Mouse (Mus musculus) ovary, postnatal 10 days (tissue): ENCODE measurements around the gene Arhgap20.
A peak's percentile ranks its signal among the peaks of the same experiment; 100 is the strongest.

ENCODE experiments used
- DNase-seq: peaks from one replicate; pipeline ENCODE4 v3.0.0; 2022; ENCODE audit warnings: low spot score

The Arhgap20 gene

DNA sequence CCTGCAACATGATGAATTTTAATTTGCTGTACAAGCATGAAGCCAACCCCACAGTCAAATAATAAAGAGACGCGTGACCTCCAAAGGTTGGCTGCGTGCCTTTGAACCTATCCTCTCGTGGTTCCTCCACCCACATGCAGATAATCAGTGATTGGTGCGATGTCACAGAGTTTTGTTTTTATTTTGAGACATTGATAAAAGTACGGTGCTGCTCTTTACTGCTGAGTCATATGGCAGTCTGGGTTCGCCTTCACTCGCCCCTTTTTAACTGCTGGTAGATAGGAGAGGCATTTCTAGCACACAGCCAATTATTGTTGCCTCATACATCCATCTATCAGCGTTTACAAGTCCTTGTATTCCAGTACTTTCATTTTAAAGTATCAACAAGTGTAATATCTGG is 34.0 kb downstream of the Arhgap20 start:
- no peak for DNase-seq

GRCm38 (mm10) chr9:51807272-51807671 is 42.1 kb downstream of the Arhgap20 start:
- DNase-seq, result no peak

GRCm38 (mm10) chr9:51812931-51813330 is 47.8 kb downstream of the Arhgap20 start:
- DNase-seq, result no peak

DNA sequence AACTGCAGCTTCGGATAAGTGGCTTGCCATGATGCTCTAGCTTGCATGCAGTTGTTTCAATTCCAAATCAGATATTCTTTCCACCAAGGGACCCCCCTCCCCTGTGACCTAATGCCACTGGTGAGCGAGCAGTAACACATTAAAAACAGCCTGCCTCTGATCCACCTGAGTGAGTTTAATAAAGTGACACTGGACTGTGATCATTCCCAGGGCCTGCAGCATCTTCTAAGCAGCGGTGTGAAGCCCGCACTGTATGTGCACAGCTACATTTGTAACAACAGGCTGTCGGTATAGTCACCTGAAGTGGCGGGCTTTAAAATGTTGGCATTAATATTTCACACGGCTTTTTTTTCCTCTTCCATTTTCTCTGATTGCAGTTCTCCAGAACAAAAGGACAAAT is 59.4 kb downstream of the Arhgap20 start:
- no peak for DNase-seq

- no peak for DNase-seq
These were observed 66.5 kb downstream of the Arhgap20 start for GRCm38 (mm10) chr9:51831596-51831995.

GRCm38 (mm10) chr9:51832368-51832767 is 67.2 kb downstream of the Arhgap20 start:
- no peak for DNase-seq

- DNase-seq, result no peak
These were observed 72.6 kb downstream of the Arhgap20 start for GRCm38 (mm10) chr9:51837716-51838115.

- DNase-seq, result peak; percentile 13
These were observed 78.1 kb downstream of the Arhgap20 start for GRCm38 (mm10) chr9:51843216-51843615.

DNA sequence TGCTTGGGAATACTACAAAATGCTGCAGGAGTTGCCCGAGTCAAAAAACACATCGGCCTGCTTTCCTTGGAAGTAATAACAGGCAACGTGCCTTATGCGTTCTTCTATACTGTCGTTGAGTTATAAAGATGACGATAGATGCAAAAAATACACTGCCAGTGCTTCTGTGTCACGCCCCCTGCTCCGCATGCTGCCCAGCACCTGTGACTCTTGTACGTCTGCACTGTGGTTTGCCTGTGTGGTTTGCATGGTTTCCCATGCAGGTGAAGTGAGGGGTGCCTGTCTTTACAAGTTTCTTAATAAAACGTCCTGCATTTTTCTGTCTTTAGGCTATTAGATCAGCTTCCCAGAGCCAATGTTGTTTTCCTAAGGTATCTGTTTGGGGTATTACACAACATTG is 80.7 kb downstream of the Arhgap20 start:
- no peak for DNase-seq

DNA sequence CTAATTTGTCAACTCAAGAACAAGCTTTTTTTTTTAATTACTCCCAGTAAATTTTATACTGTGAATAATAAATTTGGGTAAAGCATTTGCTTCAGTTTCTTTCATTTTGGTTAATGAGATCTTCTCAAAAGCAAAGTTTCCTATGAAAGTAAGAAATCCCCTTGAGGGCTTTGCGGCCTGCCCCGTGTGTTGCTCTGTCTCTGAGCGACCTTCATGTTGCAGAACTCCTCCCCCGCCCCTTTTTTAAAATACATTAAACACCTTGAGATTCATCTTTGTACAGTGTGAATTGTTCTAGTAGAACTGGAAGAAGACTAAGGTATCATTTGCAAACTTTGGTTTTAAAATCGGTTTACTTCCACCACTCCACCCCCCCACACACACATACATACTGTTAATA is 88.6 kb downstream of the Arhgap20 start:
- DNase-seq, result no peak

- no peak for DNase-seq
These were observed 99.1 kb downstream of the Arhgap20 start for GRCm38 (mm10) chr9:51864273-51864672.

DNA sequence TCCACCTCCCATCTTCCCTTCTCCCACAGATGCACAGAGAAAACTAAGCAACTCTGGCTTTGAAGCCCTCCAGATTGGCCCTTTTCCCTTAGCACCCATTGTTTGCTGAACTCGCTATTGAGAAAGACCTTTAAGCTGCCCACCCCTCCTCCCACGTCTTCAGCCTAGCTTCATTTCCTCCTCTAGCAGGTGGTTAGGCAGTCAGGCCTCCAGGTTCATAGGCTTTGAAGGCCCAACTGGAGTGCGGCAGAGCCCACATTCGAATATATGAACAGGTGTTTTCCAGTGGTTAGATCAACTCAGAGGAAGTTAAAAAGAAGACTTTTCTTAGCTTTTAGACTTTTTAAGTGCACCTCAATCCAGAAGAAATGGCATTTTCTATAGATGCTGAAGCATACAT is 101.5 kb downstream of the Arhgap20 start:
- DNase-seq, result no peak

DNA sequence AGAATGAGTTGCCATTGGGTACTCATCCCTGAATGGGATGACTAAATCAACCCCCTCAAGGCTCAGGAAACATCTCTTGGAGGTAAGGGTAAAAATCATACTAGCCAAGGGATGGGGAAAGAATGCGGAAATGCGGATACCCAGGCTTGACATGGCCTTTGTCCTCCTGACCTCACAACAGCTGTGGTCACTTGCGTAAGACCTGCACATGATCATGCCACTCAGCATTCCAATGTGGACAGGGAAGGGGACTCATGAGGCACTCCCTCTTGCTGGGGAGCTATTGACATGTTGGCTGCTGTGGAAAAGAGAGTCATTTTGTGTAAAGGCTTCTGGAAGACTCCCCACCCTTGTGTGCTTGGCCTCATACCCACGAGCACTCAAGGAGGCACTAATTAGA is 103.9 kb downstream of the Arhgap20 start:
- DNase-seq, result no peak

- no peak for DNase-seq
These were observed 109.2 kb downstream of the Arhgap20 start for GRCm38 (mm10) chr9:51874348-51874747.

DNA sequence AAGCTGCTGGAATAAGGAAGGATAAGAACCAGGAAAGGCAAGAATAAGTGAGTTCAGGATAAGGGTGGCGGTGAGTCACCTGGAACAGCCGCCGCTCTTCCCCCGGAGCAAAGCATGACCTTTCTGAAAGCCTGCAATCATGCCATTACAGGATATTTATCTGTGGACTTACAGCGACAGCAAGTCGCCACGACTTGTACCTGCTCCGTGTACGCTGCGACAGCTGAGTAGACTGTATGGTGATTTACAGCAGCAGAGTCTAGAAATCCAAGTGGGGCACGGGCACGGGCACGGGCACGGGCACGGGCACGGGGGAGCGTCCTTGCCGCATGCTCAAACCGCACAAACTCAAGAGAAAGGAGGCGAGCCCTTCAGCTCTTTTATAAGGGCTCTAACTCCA is 110.4 kb downstream of the Arhgap20 start:
- DNase-seq, result no peak

GRCm38 (mm10) chr9:51881386-51881785 is 116.2 kb downstream of the Arhgap20 start:
- no peak for DNase-seq

DNA sequence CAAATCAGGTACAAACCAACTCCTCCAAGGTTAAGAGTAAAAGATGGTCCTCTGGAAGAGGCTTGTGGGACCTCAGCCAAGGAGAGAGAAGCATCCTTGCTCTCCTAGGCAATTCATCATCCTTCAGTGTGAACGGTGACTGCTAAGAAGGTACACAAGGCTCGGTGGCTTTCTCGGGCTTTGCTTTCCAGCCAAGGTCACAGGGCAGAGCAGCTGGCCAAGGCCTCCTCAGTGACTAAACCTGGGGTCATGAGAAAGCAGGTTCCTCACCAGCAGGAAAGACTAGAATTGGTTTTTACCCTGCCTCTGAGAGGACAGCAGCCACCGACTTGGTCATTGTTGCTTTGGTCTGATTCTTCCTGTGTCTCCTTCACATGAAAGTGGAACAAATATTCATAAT is 116.7 kb downstream of the Arhgap20 start:
- no peak for DNase-seq

DNA sequence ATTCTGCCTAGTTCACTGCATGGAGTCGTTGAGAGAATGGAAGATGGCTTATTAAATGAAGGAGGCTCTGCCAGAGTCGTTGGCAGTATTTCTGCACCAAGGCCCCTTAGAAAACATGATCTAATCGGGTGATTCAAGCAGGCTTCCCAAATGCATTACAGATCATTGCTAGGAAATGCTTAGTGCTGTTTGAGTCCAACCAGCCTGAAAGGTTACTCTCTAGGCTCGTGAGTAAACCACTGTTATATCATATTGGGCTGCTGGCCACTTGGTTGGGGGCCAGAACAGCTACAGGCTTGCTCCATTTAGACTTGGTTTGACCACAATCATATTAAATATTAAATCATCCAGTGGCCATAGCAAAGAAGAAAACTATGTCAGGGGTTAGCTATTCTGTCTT is 118.2 kb downstream of the Arhgap20 start:
- DNase-seq, result no peak

DNA sequence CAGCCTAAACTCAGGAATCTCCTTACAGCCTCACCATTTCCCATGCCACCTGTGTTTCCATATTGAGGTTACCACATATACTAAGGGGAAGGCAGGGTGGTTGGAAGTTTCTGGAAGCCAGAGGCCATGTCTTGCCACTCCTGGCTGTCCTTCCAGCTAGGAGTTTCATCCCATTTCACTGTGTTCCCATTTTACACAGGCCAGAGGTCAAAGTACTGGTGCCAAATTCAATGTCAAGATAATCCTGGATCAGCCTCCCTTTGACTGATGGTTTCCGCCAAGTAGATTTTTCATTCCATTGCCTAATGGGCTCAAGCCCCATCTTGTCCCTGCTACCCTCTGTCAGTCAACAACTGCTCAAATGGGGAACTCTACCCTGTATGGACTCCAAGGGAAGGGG is 127.8 kb downstream of the Arhgap20 start:
- no peak for DNase-seq
